Comparison of ENCODE assay signal across 8 mouse cellular contexts in genomic region chr9:50768107-50769002, GRCm38 (mm10). TPM values are rescaled to one million over a fixed set of nuclear protein-coding genes. Genes with fewer than 3 reads are reported as not detected.
DNase-seq lines count a peak whose midpoint lies in the region; ATAC-seq lines count a peak whose summit lies in the region.

Gene Fdxacb1, plus strand, starts transcription at chr9:50768236.

- peak within 1 kb of the TSS; percentile 69 for H3K9ac ChIP-seq in hindbrain, embryonic 14.5 days

- peaks cover 10% of the 10 kb centered on the region; the same call in 1 of the 2 replicates for H3K36me3 ChIP-seq in hindbrain, embryonic 14.5 days (replicated peaks; ENCODE audit: control insufficient read depth, insufficient read depth)

- ATAC-seq in hindbrain, embryonic 14.5 days (ENCODE audit: low FRiP score), result peak; percentile 95

- 5% methylated on average over 59 of the region's 59 CpGs for WGBS in hindbrain, embryonic 14.5 days

- DNase-seq in R1 (ENCODE audit: low read depth, low spot score), result peak; percentile 99
- peak; percentile 99 for DNase-seq in cerebellum, postnatal 25 days
- DNase-seq in frontal cortex, postnatal 25 days (ENCODE audit: low spot score in 2 of 2), result peak; percentile 95 to 97
- DNase-seq in hindbrain, embryonic 14.5 days (ENCODE audit: low spot score), result peak; percentile 100
- peak; percentile 98 to 99 for DNase-seq in layer of hippocampus, postnatal 36 days
- DNase-seq in lung, postnatal 36 days, result peak; percentile 100
- peak; percentile 99 for DNase-seq in retina, postnatal 1 day
- DNase-seq in urinary bladder, adult 18-20 months (ENCODE audit: low spot score in 2 of 2), result peak; percentile 94 to 96

- no peaks in the 10 kb centered on the region for H3K27me3 ChIP-seq in hindbrain, embryonic 14.5 days (ENCODE audit: control insufficient read depth, insufficient read depth, low read length)

- H3K27ac ChIP-seq in hindbrain, embryonic 14.5 days, result peak within 1 kb of the TSS; percentile 88

- peak within 1 kb of the TSS; percentile 55 for H3K4me3 ChIP-seq in hindbrain, embryonic 14.5 days (replicated peaks; ENCODE audit: low read length)

- H3K4me2 ChIP-seq in hindbrain, embryonic 14.5 days (replicated peaks), result peak within 1 kb of the TSS; percentile 85

- H3K4me1 ChIP-seq in hindbrain, embryonic 14.5 days (replicated peaks; ENCODE audit: control insufficient read depth, insufficient read depth, low read length), result peaks cover 16% of the 10 kb centered on the region

- no peaks in the 10 kb centered on the region for H3K9me3 ChIP-seq in hindbrain, embryonic 14.5 days (ENCODE audit: control insufficient read depth, low read length)

RNA-seq across cellular contexts. Expression of gene Fdxacb1, which starts in this region (rescaled TPM):
- polyA plus RNA-seq in hindbrain, embryonic 14.5 days (2014; fragmentation: Nextera tagmentation; extraction: Ambion mirVana), result 10.1 and 10.7 TPM in 2 replicates
- total RNA-seq in layer of hippocampus, postnatal 36 days (2021), result 1 to 10 TPM; 5.4 to 6.4 TPM

Comparison
In these comparisons a context has a peak if more than half of its experiments do, and no peak if none do; other contexts are left out.
1. Peak in every context shown above with its lines: DNase-seq, ATAC-seq, H3K4me3 ChIP-seq and H3K27ac ChIP-seq.